Mouse (Mus musculus): Measurements from ENCODE around the gene Pdzd2. TPM values are rescaled to one million over a fixed set of nuclear protein-coding genes. Genes with fewer than 3 reads are reported as not detected.

Pdzd2 gene
- polyA plus RNA-seq, 1 experiment from 2014 or later, result 39.8 TPM

Small RNA genes lying within 50 kb of the gene (microRNA-seq; reads per million reads assigned to microRNA genes)
- gene Gm24135 (not detected), gene Gm24302 (not detected)

Other genes with a start within 250 kb of the Pdzd2 start
- 31.3 and 34.3 TPM in 2 replicates for gene 6030458C11Rik, start 84.7 kb upstream of the Pdzd2 start, polyA plus RNA-seq (2015; fragmentation: Nextera tagmentation; extraction: Ambion mirVana)
- gene Drosha, start 84.9 kb upstream of the Pdzd2 start, polyA plus RNA-seq (2015; fragmentation: Nextera tagmentation; extraction: Ambion mirVana), result 31.2 and 32.0 TPM in 2 replicates

All from limb, embryonic 15.5 days (tissue).